Mouse (Mus musculus) heart, postnatal 0 days (tissue): ENCODE measurements around the gene Cep104.

Experiments
- CTCF ChIP-seq: IDR thresholded peaks from 2 replicates; pipeline ENCODE4 v1.5.1; 2016; ENCODE audit warnings: antibody characterized with exemption, control low read depth, low read depth
- EP300 ChIP-seq: IDR thresholded peaks from 2 replicates; pipeline ENCODE4 v1.6.1; 2016; ENCODE audit warnings: antibody characterized with exemption, low read depth

- TF ChIP-seq CTCF (no peak), EP300 (no peak)
Observed at GRCm38 (mm10) chr4:154037123-154037522, 62.1 kb downstream of the Cep104 start.
